Mouse (Mus musculus) heart, embryonic 11.5 days (tissue): ENCODE results near the gene L2hgdh. TPM values are rescaled to one million over a fixed set of nuclear protein-coding genes. Genes with fewer than 3 reads are reported as not detected.

Experiments
- ATAC-seq: fragments of 200-750 bp; cut with Nextera tagmentation; replicated peaks from 2 replicates; pipeline ENCODE4 v1.8.0; 2017; ENCODE audit warnings: moderate library complexity; ENCODE audit not compliant: insufficient number of reproducible peaks, low FRiP score, low TSS enrichment
- H3K27ac ChIP-seq: fragments of 300-500 bp; sonication (generic); 2 replicates; pipeline ENCODE4 v1.5.1; 2014; ENCODE audit warnings: mild to moderate bottlenecking, low read depth, low read length
- H3K27me3 ChIP-seq: fragments of 300-500 bp; sonication (generic); 2 replicates; pipeline ENCODE4 v1.6.1; 2014; ENCODE audit warnings: mild to moderate bottlenecking, low read length, mixed read lengths; ENCODE audit not compliant: control insufficient read depth, insufficient read depth
- H3K36me3 ChIP-seq: fragments of 300-500 bp; sonication (generic); 2 replicates; pipeline ENCODE4 v1.6.1; 2014; ENCODE audit warnings: mild to moderate bottlenecking, low read length, moderate library complexity, mixed read lengths; ENCODE audit not compliant: control insufficient read depth, insufficient read depth
- H3K4me1 ChIP-seq: fragments of 300-500 bp; sonication (generic); 2 replicates; pipeline ENCODE4 v1.6.1; 2014; ENCODE audit warnings: low read length; ENCODE audit not compliant: control insufficient read depth, insufficient read depth
- H3K4me2 ChIP-seq: fragments of 300-500 bp; sonication (generic); 2 replicates; pipeline ENCODE4 v1.6.1; 2014; ENCODE audit warnings: mild to moderate bottlenecking, moderate library complexity
- H3K4me3 ChIP-seq: fragments of 300-500 bp; sonication (generic); 2 replicates; pipeline ENCODE4 v1.5.1; 2014; ENCODE audit warnings: low read depth, low read length
- H3K9ac ChIP-seq: fragments of 300-500 bp; sonication (generic); 2 replicates; pipeline ENCODE4 v1.6.1; 2014; ENCODE audit warnings: mild to moderate bottlenecking, low read depth, low read length, moderate library complexity
- H3K9me3 ChIP-seq: fragments of 300-500 bp; sonication (generic); replicated peaks from 2 replicates; pipeline ENCODE4 v1.6.1; 2016; ENCODE audit warnings: low read length; ENCODE audit not compliant: control insufficient read depth
- WGBS: fragments of 180-500 bp; shearing (Covaris S2); extraction: QIAGEN DNeasy Blood & Tissue Kit; methylation state at CpG from one replicate; pipeline ENCODE4 v1.1.7; 2014; ENCODE audit not compliant: insufficient replicate concordance; 5-methylcytosine and 5-hydroxymethylcytosine counted together
- polyA plus RNA-seq: library from polyadenylated mRNA; unstranded; fragments of >200 nt; fragmentation: Nextera tagmentation; extraction: Ambion mirVana; gene quantifications from 2 replicates; pipeline ENCODE4 v1.2.1, GENCODE M21; 2014

L2hgdh gene
- polyA plus RNA-seq, 1 experiment from 2014 or later: 18.0 TPM

- 0 out of 2 replicates have a peak, but pooled peaks cover 2% of the 10 kb centered on the region for H3K4me1 ChIP-seq
- no peak overlapping the region for H3K27ac ChIP-seq
- no peaks in the 10 kb centered on the region for H3K27me3 ChIP-seq
- ATAC-seq: no peak
- H3K9ac ChIP-seq: no peak overlapping the region
- no peak overlapping the region for H3K4me3 ChIP-seq
- H3K36me3 ChIP-seq: no peaks in the 10 kb centered on the region
- WGBS: 70% methylated on average over 11 of the region's 11 CpGs
- no peaks in the 10 kb centered on the region for H3K9me3 ChIP-seq
- no peak overlapping the region for H3K4me2 ChIP-seq
These were observed 19.7 kb downstream of the L2hgdh start for GRCm38 (mm10) chr12:69704799-69705458.

GRCm38 (mm10) chr12:69698352-69698751, 26.3 kb downstream of the L2hgdh start:
- Histone ChIP-seq H3K9me3 (no peaks in the 10 kb centered on the region), H3K4me1 (no peaks in the 10 kb centered on the region), H3K27ac (no peak overlapping the region), H3K4me3 (no peak overlapping the region), H3K4me2 (no peak overlapping the region), H3K27me3 (no peaks in the 10 kb centered on the region), H3K9ac (no peak overlapping the region), H3K36me3 (no peaks in the 10 kb centered on the region)
- 86% methylated on average over 6 of the region's 6 CpGs for WGBS
- no peak for ATAC-seq

- Histone ChIP-seq H3K27ac (no peak overlapping the region), H3K27me3 (no peaks in the 10 kb centered on the region), H3K4me3 (no peak overlapping the region), H3K36me3 (no peaks in the 10 kb centered on the region), H3K9ac (no peak overlapping the region), H3K4me2 (no peak overlapping the region), H3K9me3 (no peaks in the 10 kb centered on the region), H3K4me1 (no peaks in the 10 kb centered on the region)
- ATAC-seq: no peak
- WGBS: 68% methylated on average over 5 of the region's 5 CpGs
These were observed 27.9 kb downstream of the L2hgdh start for GRCm38 (mm10) chr12:69696746-69697145.

GRCm38 (mm10) chr12:69693471-69693870, 31.2 kb downstream of the L2hgdh start:
- Histone ChIP-seq H3K27ac (no peak overlapping the region), H3K4me2 (no peak overlapping the region), H3K36me3 (no peaks in the 10 kb centered on the region), H3K9me3 (no peaks in the 10 kb centered on the region), H3K9ac (no peak overlapping the region), H3K4me3 (no peak overlapping the region), H3K27me3 (no peaks in the 10 kb centered on the region), H3K4me1 (no peaks in the 10 kb centered on the region)
- ATAC-seq: no peak
- 78% methylated on average over 17 of the region's 17 CpGs for WGBS

- no peak overlapping the region for H3K4me3 ChIP-seq
These were observed 34.0 kb downstream of the L2hgdh start for GRCm38 (mm10) chr12:69690714-69691113.

GRCm38 (mm10) chr12:69689094-69689493, 35.6 kb downstream of the L2hgdh start:
- Histone ChIP-seq H3K9ac (no peak overlapping the region), H3K4me2 (no peak overlapping the region), H3K9me3 (no peaks in the 10 kb centered on the region), H3K27ac (no peak overlapping the region), H3K4me3 (no peak overlapping the region), H3K27me3 (no peaks in the 10 kb centered on the region), H3K4me1 (no peaks in the 10 kb centered on the region), H3K36me3 (no peaks in the 10 kb centered on the region)
- no peak for ATAC-seq

More at GRCm38 (mm10) chr12:69690714-69691113, 34.0 kb downstream of the L2hgdh start:
- H3K4me1 ChIP-seq: no peaks in the 10 kb centered on the region
- H3K27me3 ChIP-seq: no peaks in the 10 kb centered on the region
- H3K36me3 ChIP-seq: no peaks in the 10 kb centered on the region
- no peak overlapping the region for H3K27ac ChIP-seq
- H3K9me3 ChIP-seq: no peaks in the 10 kb centered on the region
- 86% methylated on average over 4 of the region's 4 CpGs for WGBS
- no peak overlapping the region for H3K4me2 ChIP-seq
- ATAC-seq: no peak
- H3K9ac ChIP-seq: no peak overlapping the region

- Histone ChIP-seq H3K4me1 (no peaks in the 10 kb centered on the region), H3K9me3 (no peaks in the 10 kb centered on the region), H3K36me3 (no peaks in the 10 kb centered on the region), H3K4me3 (no peak overlapping the region), H3K9ac (no peak overlapping the region), H3K27ac (no peak overlapping the region), H3K27me3 (no peaks in the 10 kb centered on the region), H3K4me2 (no peak overlapping the region)
- WGBS: 58% methylated on average over 2 of the region's 2 CpGs
- no peak for ATAC-seq
These were observed 36.3 kb downstream of the L2hgdh start for GRCm38 (mm10) chr12:69688368-69688767.

GRCm38 (mm10) chr12:69683537-69683936, 41.1 kb downstream of the L2hgdh start:
- 61% methylated on average over 10 of the region's 10 CpGs for WGBS
- Histone ChIP-seq H3K9ac (no peak overlapping the region), H3K9me3 (no peaks in the 10 kb centered on the region), H3K36me3 (no peaks in the 10 kb centered on the region), H3K4me2 (no peak overlapping the region), H3K4me1 (peaks cover 5% of the 10 kb centered on the region; the same call in 1 of the 2 replicates), H3K4me3 (no peak overlapping the region), H3K27me3 (no peaks in the 10 kb centered on the region), H3K27ac (no peak overlapping the region)
- no peak for ATAC-seq

- Histone ChIP-seq H3K36me3 (no peaks in the 10 kb centered on the region), H3K27me3 (no peaks in the 10 kb centered on the region), H3K27ac (no peak overlapping the region), H3K9me3 (no peaks in the 10 kb centered on the region), H3K4me3 (peak overlapping the region; percentile 90), H3K4me2 (peak overlapping the region; percentile 85), H3K9ac (peak overlapping the region; percentile 52; the same call in 1 of the 2 replicates), H3K4me1 (peaks cover 5% of the 10 kb centered on the region; the same call in 1 of the 2 replicates)
- no peak for ATAC-seq
- WGBS: 43% methylated on average over 14 of the region's 14 CpGs
These were observed 41.8 kb downstream of the L2hgdh start for GRCm38 (mm10) chr12:69682788-69683419.
